Mouse (Mus musculus) lung, postnatal 10 days (tissue): Measurements from ENCODE around the gene Adgrg1.

Source experiments
- DNase-seq: peaks from one replicate; pipeline ENCODE4 v3.0.0; 2021

Adgrg1 gene

DNA sequence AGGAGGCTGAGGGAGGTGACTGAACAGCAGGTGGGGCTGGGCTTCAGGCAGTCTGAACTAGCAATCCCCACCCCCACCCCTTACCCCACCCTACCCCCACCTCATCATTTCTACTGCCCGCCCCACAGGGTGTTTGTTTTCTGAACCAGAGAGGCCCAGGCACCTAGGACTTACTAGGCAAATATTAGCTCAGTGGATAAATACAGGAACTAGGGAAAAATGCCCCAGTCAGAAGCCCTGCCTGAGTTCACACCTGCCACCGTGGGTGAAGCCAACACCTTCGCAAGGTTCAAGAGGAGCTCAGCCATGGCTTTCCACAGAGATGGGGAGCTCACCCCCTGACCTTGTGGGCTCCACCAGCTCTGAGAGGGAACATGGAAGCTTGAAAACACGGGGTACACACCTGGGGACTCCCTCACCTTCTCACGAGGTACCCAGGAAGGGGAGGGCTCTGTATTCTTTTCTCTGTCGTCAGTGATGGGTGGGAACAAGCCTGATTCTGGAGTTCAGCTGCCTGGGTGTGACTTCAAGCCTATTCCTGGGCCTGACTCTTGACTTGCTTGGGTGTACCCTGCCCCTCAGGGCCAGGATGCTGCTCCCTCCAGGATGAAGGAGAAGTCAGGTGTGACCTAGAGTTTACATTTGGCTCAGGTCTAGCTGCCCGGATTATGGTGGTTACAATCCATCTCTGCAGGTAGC lies at the start of gene Adgrg1:
Adgrg1 (plus strand) TSS at position 285 of the 699 bp plus-strand sequence.
- no peak for DNase-seq

DNA sequence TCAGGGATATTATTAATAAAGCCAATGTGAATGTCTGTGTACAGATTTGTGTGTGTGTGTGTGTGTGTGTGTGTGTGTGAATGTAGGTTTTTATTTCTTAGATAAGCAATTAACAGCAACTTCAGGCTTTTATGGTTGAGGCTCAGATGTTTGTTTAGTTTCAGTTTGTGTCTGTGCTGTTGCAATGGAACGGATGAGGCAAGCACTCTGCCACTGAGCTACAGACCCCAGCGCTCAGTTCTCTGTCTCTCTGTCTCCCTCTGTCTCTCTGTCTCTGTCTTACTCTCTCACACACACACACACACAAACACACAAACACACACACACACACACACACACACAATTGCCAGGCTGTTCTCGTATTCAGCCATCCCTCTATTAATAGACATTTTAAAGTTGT lies 46.3 kb upstream of the Adgrg1 start:
- DNase-seq: no peak

DNA sequence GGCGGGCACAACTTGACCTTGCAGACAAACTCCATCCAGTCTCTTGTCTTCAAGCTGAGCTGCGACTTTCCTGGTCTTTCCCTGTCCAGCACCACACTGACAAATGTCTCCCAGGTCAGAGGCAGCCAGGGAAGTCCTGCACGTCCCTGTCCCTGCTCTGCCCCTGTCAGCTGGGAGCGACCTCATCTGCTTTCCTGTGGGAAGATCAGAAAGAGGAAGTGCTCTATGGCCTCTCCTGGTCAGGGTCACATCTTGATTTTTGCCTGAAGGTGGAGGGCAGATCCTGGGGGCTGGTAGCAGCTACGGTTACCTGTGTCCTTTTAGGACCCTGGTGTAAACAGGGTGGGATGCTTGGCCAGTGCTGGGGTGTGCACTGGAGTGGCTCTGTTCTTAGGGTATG lies 40.6 kb upstream of the Adgrg1 start:
- DNase-seq: no peak

DNA sequence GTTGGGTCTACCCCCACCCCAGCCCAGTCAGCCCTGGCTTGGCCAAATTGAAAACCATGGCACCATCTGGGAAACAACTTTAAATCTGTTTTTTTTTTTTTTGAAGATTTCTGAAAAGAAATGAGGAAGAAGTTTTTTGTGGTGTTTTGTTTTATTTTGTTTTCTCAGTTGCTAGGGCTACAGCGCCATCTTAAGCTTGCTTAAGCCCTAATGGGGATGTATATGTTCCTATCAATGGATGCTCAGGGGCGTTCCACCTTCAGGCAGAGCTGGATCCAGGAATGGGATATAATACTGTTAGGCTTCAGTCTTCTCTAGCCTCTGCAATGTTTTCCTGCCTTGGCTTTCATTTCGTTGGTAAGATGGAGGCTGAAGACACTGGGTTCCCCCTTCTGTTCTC lies 39.4 kb upstream of the Adgrg1 start:
- no peak for DNase-seq

DNA sequence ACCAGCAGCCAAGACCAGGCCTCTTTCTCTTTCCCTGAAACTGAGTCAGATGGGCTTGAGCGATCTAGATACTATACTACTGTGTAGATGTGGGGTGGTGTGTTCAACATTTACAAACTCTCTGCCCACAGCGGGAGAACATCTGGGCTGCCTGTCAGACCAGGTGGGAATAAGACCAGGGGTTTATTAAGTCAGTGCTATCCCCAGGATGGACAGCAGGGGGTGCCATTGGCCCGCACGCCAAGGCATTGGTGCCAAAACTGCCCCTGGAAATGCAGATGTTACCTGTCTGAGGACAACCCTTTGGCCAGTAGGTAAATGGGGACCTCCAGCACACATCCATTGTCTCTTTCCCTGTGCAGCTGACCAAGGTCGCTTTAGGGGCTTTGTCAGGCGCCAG lies 32.0 kb upstream of the Adgrg1 start:
- DNase-seq: peak; percentile 70

DNA sequence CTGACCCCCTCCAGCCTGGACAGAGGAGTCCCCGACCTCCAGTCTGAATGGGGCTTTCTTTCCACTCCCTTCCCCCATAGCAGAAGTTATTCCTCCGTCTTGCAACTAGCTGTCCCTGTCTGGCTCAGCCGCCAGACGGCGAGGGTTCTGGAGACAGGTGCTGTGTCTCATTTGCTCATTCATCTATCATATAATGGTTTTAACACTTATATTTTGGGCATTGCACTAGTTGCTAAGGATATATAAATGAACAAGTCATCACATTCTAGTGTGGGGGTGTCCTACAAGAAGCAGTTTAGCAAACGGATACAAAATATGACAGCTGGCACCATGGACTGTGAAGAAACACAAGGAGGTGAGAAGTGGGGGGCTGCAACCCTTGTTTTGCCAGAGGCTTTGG lies 29.4 kb upstream of the Adgrg1 start:
- no peak for DNase-seq

DNA sequence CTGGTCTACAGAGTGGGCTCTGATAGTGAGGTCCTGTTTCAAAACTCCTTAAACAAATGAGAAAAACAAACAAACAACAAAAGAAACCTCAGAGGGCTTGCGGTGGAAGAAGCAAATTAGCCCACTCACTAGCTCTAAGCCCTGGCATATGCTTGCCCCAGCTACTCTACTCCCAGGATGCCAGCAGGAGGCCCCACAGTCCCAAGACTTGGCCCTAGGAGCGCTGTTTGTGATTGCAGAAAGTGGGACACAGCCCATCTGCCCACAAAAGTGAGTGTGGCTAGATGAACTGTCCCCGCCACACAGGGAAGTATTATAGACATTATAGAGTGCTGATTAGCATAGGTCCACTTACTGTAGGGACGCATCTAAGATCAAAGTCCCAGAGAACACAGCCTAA lies 26.1 kb upstream of the Adgrg1 start:
- DNase-seq: no peak

DNA sequence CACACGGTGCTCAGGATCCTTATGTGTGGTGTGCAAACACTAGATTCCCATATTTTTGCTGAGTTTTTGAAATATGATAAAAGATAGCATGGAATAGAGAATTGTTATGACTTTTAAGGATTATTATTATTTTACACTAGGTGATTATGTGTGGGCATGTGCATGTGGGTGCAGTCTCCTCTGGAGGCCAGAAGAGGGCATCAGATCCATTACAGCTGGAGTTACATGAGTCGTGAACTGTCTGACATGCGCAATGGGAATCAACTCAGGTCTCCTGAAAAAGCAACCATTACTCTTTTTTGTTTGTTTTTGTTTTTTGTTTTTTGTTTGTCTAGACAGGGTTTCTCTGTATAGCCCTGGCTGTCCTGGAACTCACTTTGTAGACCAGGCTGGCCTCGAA lies 25.5 kb upstream of the Adgrg1 start:
- DNase-seq: no peak

DNA sequence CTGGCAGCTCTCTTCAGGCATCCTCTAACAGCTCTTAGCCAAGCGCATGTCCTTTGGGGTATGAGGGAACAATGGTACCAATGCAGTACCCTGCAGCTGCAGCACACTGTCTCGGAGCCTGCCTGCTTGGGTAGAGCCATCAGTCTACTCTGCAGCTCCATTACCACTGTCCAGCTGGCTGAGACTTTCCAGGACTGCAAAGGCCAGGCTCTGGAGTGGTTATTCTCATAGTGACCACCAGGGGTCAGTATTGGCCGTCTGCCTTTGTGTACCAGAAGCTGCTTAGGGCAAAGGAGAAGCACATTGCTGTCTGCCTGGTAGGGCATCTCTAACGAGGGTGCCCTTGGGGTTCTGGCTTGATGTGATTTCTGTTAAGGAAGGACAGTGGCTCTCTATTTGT lies 24.5 kb upstream of the Adgrg1 start:
- DNase-seq: peak; percentile 84

DNA sequence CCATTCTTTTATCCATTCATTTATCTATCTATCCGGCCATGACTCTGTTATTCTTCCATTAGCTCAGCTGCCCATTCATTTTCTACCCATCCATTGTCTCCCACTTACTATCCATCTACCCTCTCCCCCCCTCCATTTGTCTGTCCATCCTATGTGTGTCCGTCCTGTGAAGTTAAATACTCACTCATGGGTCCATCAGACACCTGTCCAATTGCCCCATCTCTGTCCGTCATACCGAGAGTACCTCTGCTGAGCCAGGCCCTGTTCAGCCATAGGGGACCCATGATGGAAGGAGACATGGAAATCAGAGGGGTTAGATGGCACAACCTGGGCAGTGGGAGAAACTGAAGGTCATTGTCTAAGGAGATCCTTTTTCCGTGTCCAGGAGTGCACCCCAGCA lies 24.1 kb upstream of the Adgrg1 start:
- DNase-seq: no peak

DNA sequence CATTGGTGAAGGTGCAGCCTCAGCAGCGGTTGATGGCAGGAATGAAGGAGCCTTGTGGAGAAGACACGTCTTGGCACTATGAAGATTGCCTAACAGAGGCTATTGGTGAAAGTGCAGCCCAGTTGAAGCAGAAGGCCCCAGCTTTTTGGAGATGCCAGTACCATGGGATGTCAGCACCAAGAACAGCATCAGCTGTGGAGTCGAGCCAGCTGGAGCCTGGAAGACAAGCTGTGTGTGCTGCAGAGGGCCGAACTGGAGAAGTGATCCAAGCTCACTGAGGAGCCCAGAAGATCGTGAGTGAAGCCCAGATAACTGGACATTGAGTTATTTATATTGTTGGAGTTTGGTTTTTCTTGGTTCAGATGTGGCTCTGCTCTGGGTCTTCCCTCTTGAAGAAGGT lies 22.5 kb upstream of the Adgrg1 start:
- DNase-seq: no peak

DNA sequence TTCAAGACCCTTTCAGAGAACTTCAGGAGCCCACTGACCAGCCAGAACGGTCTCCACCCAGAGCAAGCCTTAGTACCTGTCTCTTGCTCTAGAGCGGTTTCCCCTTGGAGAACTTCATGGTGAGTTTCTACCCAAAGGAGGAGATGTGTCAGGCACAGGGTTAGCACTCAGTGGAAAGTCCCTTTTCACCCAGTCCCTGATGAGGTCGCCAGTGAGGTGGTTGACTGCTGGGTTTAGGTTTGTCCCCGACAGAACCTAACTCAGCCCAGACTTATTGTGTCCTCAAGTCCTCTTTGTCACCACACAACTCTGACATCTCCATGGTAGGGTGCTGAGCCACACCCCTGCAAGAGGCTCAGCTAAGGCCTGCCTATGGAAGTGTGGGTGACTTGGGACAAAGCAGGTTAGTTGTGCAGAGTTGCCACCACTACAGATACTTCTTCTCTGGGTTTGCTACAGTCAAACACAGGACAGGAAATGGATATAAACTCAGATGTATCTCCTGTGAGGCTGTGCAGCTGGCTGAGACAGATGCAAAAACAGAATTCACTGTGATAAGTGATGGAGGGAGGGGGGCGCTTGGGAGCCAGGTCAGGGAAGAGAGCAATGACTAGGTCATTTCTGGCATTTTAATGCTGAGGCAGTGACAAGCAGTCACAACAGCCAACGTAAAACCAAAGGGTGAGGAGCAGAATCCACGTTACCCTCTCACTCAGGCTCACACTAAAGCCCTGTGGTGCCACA lies 20.8 kb upstream of the Adgrg1 start:
- DNase-seq: no peak

DNA sequence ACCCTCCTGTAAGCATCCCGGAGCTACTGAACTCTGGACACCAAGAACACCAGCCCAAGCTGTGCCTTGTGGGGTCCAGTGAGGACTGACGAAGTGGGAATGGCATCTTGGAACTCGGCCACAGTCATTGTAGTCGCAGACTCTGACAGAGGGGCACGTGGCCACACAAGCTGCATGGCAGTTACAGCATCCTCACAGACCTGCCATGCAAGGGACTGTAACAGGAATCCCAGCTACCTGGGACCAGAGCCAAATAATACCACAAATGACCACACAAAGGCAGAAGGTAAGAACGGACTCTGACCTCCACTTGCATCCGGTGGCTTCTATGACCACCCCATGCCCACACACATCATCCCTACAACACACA lies 20.2 kb upstream of the Adgrg1 start:
- peak; percentile 69 for DNase-seq

DNA sequence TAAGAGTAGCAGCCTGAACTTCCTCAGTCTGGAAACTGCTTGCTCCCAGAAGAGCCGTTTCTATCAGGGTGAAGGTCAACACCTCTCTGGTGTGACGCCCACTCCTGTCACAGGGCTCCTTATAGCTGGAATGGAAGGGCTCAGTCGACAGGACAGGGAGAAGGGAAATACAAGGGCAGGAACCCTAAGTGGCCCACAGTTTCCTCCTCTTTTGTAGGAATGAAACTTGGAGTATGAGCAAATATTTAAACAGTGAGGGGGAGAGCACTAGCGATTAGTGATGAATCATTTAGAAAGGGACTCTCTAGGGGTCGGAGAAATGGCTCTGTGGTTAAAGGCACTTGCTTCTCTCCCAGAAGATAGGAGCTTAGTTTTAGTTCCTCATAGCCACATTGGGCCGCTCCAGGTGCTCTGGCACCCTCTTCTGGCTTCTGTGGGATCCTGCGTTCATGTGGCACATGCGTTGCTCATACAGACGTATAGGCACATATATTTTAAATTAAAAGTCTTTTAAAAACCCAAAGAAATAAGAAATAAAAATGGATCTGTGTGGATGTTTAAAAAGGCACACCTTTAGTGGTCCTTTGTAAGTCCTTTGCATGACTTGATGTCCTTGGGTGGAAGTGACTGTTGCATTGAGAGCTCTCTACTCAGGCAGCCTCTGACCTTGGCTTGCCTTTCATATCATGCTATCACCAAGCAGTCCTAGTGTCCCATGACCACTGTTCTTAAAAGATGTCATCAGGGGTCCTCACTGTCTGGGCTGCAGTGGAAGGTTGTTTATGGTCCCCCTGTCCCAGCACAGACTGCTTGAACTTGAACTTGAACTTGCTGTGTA lies 19.4 kb upstream of the Adgrg1 start:
- DNase-seq: peak; percentile 67

DNA sequence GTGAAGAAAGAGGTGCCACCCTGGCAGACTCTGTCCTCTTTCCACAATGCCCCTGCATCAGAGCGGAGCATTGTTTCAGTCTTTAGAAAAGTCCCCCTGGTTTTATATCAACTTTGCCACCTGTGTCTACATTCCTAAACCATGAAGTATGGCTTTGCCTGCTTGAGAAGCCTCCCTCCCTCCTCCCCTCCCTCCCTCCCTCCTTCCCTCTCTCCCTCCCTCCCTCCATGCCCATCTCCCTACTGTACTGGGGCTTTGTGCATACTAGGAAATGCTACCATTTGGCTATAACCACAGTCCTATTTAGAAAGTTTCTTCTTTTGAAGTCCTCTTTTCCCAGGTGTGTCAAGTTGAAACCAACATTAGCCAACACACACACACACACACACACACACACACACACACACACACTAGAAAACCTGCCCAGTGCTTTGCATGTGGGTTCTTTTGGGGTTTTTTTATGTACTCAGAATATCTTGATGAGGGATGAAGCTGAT lies 18.4 kb upstream of the Adgrg1 start:
- no peak for DNase-seq

DNA sequence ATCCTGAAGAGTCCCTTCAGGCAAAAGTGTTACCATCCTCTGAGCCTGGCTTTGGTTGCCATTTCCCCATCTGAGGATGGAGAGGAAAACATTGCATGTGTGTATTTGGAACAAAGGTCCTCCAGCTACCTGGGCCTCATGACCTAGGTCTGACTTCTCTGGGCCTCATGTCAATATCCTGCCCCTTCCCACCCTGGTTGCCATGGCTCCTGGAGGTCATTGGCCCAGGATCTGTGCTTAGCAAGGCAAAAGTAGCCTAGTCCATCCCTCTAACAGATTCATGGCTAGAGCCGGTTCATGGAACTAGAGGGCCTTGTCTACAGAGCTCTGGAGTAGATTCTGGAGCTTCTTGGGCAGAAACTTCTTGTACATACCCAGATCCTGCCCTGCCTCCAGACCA lies 12.3 kb upstream of the Adgrg1 start:
- no peak for DNase-seq

DNA sequence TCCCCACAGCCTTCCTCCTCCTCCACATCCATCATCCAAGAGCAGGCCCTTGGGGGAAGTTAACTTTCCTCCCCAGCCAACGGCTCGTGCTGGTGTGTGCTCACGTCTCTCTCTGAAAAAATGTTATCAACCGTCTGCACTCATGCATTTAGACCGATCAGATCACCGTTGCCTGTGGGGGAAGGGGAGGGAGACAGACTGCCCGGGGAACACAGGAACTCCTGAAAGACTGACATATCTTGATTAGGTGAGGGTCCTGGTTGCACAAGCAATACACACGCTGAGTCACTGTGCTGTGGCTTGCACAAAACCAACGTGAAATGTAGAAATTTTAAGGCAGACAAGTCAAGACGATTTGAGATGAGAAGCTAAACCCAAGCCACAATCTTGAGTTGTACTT lies 9.7 kb upstream of the Adgrg1 start:
- no peak for DNase-seq

DNA sequence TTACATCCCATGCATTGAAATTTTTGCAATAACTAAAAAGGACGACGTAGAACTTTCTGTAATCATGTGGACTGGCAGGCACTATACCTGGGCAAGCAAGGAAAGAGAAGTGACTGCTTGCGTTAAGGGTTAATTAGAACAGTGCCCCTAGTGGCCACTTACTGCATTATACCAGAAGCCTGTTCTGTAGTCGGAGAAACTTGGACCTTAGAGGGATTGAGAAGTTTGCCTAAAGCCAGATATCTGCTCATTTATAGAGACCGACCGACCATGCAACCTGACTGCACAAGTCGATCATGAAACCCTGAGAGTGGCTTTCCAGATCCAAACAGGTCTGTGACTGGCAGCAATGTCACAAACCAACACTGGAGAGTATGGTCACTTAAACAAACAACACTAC lies 8.0 kb upstream of the Adgrg1 start:
- peak; percentile 73 for DNase-seq

DNA sequence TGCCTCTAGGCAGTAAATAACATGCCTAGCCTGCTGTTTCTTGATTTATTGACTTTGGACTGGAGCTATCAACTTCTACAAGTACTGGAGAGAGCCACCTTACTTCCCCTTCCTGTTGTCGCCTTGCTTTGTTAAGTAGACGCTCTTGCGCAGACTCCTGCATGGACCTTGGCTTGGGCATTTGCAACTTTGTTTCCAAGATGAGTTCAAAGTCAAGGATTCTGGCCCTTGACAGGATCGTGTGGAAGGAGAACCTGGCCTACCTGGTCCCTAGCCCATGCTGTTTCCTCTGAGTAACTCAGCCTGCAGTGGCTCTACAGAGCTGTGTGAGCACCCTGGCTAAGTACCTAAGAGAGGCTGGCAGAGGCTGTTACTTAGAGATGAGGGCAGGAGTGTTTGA lies 7.5 kb upstream of the Adgrg1 start:
- DNase-seq: peak; percentile 45

DNA sequence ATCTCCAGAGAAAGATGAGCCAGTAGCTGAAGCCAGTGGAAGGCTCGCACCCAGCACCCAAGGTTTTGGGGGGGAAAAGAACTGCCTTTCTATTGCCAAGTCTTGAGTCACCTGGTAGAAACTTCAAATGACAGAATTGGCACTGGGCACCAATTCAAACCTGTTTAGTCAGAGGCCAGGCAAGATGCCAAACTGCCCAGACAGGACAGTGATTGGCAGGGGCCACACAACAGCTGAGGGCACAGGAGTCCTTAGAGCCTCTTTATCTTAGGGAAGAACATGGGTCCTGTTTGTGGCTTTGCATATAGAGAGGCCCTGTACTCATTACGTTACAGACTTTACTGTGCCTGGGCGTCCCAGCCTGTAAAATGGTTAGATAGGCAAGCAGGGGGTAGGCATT lies 7.0 kb upstream of the Adgrg1 start:
- DNase-seq: peak; percentile 67

DNA sequence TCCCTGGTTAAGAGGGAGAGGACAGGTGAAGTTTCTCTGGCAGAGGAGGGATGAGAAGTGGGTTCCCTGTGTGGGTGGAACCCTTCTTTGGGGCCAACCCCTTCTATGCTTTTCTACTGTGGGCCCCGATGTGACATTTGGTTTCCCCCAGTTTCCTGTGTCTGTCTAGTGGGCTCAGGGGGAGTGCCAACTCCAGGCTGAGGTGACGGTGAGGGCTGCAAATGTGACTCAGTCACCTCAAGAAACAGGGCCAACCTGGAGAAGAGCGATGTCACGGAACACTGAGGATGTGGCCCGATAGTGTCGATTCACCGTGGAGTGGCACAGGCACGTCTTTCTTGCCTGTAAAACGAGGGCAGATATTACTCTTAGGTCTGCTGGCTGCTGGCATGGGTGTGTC lies 1.3 kb upstream of the Adgrg1 start:
- DNase-seq: no peak

DNA sequence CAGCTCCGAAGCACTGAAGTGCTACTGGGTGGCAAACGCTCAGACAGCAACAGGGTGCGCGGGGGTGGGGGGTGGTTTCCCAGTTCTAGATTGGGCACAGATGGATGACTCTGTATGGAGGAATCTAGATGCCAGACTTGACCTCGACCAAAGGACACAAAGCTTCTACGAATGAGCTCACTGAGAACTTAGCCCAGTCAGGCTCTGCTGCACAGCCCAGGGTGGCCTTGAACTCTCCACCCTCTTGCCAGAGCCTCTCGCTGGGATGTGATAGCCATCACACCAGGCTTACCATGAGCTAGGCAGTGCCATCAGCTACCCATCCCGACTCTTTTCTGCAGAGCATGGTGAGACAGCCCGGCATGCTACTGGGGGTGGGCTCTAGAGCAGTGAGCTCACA lies 765 bp upstream of the Adgrg1 start:
- DNase-seq: no peak

DNA sequence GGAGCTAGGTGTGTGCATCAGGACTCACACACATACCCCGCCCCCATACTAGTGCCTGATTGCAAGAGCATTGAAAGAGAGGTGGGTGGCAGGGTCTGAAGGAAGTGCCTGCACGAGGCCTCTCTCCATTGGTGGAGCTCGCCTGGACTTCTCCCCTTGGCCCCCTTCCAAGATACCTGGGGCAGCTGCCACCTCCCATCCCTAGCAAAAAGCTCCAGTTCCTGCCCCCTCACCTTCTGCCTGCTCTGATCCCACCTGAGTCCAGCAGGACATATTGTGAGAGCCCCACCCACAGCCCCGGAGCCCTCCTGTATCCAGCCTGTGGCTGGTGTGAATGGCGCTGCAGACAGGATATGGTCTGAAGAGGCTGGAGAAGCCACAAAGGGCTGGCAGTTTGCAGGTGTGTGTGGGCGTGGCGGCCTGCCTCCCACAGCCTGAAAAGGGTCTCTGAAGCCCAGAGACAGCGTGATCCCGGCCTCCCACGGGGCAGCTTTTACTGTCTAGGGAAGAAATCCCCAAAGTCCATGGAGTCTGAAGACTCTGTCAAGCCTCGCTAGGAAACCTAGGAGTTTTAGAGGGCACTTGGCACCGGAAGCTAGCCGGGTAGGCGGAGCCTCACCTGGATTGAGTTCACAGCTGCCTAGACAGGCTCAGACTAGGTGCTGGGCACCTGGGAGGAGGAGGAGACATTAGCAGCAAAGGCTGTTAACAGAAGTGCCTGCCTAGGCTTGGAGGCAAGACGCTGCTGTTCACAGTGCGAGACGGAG lies 2.3 kb downstream of the Adgrg1 start:
- peak; percentile 68 for DNase-seq
